Mouse (Mus musculus): ENCODE results near the gene Cpxm2.

The Cpxm2 gene

GRCm38 (mm10) chr7:132026671-132027070 lies 127.9 kb downstream of the Cpxm2 start:
- no peak for DNase-seq (ENCODE audit: low read depth, low spot score)

GRCm38 (mm10) chr7:132025591-132025990 lies 128.9 kb downstream of the Cpxm2 start:
- no peak for DNase-seq (ENCODE audit: low read depth, low spot score)

- DNase-seq (ENCODE audit: low read depth, low spot score): no peak
Observed at GRCm38 (mm10) chr7:132015933-132016332, 138.6 kb downstream of the Cpxm2 start.

- DNase-seq (ENCODE audit: low read depth, low spot score): no peak
Observed at GRCm38 (mm10) chr7:132015193-132015592, 139.3 kb downstream of the Cpxm2 start.

GRCm38 (mm10) chr7:132013970-132014369 lies 140.6 kb downstream of the Cpxm2 start:
- no peak for DNase-seq (ENCODE audit: low read depth, low spot score)

GRCm38 (mm10) chr7:132012969-132013679 lies 141.4 kb downstream of the Cpxm2 start:
- DNase-seq (ENCODE audit: low read depth, low spot score): peak; percentile 51

GRCm38 (mm10) chr7:132009002-132009401 lies 145.5 kb downstream of the Cpxm2 start:
- DNase-seq (ENCODE audit: low read depth, low spot score): no peak

- DNase-seq (ENCODE audit: low read depth, low spot score): no peak
Observed at GRCm38 (mm10) chr7:132005996-132006696, 148.4 kb downstream of the Cpxm2 start.

- no peak for DNase-seq (ENCODE audit: low read depth, low spot score)
Observed at GRCm38 (mm10) chr7:131992873-131993272, 161.7 kb downstream of the Cpxm2 start.

- no peak for DNase-seq (ENCODE audit: low read depth, low spot score)
Observed at GRCm38 (mm10) chr7:131992226-131992625, 162.3 kb downstream of the Cpxm2 start.

- no peak for DNase-seq (ENCODE audit: low read depth, low spot score)
Observed at GRCm38 (mm10) chr7:131989056-131989455, 165.5 kb downstream of the Cpxm2 start.

Data from mesoderm, embryonic 11.5 days (tissue).